Mouse (Mus musculus) hindbrain, postnatal 0 days (tissue): ENCODE measurements around the gene Eea1. TPM values are rescaled to one million over a fixed set of nuclear protein-coding genes. Genes with fewer than 3 reads are reported as not detected.
A peak's percentile ranks its signal among the peaks of the same experiment; 100 is the strongest.

Experiments
- ATAC-seq: fragments of 200-750 bp; cut with Nextera tagmentation; 2 replicates; pipeline ENCODE4 v1.8.0; 2017; ENCODE audit warnings: mild to moderate bottlenecking, moderate TSS enrichment, moderate library complexity
- DNase-seq: peaks from one replicate; pipeline ENCODE4 v3.0.0-alpha.2; 2015; ENCODE audit warnings: low spot score
- H3K27ac ChIP-seq: fragments of 300-500 bp; sonication (generic); 2 replicates; pipeline ENCODE4 v1.5.1; 2014; ENCODE audit warnings: mild to moderate bottlenecking
- H3K27me3 ChIP-seq: fragments of 300-500 bp; sonication (generic); 2 replicates; pipeline ENCODE4 v1.6.1; 2014; ENCODE audit warnings: low read length, mixed read lengths; ENCODE audit not compliant: insufficient read depth
- H3K36me3 ChIP-seq: fragments of 300-500 bp; sonication (generic); 2 replicates; pipeline ENCODE4 v1.6.1; 2014; ENCODE audit warnings: low read length, mixed read lengths; ENCODE audit not compliant: insufficient read depth
- H3K4me1 ChIP-seq: fragments of 300-500 bp; sonication (generic); 2 replicates; pipeline ENCODE4 v1.6.1; 2014; ENCODE audit warnings: antibody characterized with exemption, low read length, mixed read lengths; ENCODE audit not compliant: insufficient read depth
- H3K4me2 ChIP-seq: fragments of 300-500 bp; sonication (generic); 2 replicates; pipeline ENCODE4 v1.6.1; 2014; ENCODE audit warnings: low read depth, mild to moderate bottlenecking, low read length, moderate library complexity, mixed read lengths
- H3K4me3 ChIP-seq: fragments of 300-500 bp; sonication (generic); 2 replicates; pipeline ENCODE4 v1.5.1; 2014; ENCODE audit warnings: low read length
- H3K9ac ChIP-seq: fragments of 300-500 bp; sonication (generic); replicated peaks from 2 replicates; pipeline ENCODE4 v1.6.1; 2014; ENCODE audit warnings: mild to moderate bottlenecking, low read length, moderate library complexity, mixed read lengths
- H3K9me3 ChIP-seq: fragments of 300-500 bp; sonication (generic); 2 replicates; pipeline ENCODE4 v1.6.1; 2016; ENCODE audit warnings: low read length, mixed read lengths
- CTCF ChIP-seq: IDR thresholded peaks from 2 replicates; pipeline ENCODE4 v1.5.1; 2016; ENCODE audit warnings: antibody characterized with exemption, control low read depth, low read depth
- WGBS: fragments of 180-500 bp; shearing (Covaris S2); extraction: QIAGEN DNeasy Blood & Tissue Kit; methylation state at CpG from one replicate; pipeline ENCODE4 v1.1.7; 2014; 5-methylcytosine and 5-hydroxymethylcytosine counted together
- polyA plus RNA-seq: library from polyadenylated mRNA; unstranded; fragments of >200 nt; fragmentation: Nextera tagmentation; extraction: Ambion mirVana; gene quantifications from 2 replicates; pipeline ENCODE4 v1.2.1, GENCODE M21; 2015
- total RNA-seq: library from RNA; depleted of rRNA; stranded (reverse); fragments of >200 nt; gene quantifications from 2 replicates; pipeline ENCODE4 v1.2.3, GENCODE M21; 2014

Gene Eea1
- total and polyA plus RNA-seq, 2 experiments from 2014 or later, result 12.3 to 27.5 TPM

DNA sequence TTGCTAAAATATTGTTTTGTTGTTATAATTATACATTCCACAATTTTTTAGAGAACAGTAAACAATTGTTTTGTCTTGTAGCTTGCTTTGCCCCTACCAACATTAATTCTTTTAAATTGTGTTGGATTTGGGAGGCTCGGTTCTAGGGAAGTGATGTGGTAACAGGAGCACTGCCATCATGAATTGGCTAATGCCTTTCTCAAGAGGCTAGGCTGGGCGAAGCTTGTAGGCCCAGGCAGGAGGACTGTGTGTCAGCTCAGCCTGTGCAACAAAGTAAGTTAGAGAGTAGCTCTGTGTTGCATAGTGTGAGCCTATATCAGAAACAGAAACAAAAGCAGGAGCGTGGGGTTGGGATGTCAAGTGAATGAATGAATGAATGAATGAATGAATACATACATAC is 9.0 kb downstream of the Eea1 start:
- 94% methylated on average over 3 of the region's 3 CpGs for WGBS

DNA sequence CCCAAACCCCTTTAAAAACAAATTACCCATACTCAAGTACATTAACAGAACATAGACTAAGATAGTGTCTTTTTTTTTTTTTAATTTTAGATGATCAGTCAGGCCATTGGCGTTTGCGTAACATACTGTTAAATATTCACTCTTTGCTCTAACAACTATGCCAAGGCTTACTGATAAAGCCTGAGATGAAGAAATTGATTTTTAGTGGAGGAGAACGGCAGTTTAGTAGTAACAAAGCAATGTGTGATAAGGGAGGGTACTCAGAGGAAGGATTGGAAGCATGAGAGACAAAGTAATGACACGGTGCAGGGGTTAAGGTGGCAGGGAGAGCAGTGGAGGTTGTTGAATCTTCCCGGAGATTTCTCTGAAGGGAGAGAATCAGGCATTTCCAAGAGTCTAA is 9.7 kb downstream of the Eea1 start:
- no peak for TF ChIP-seq CTCF
- WGBS, result 95% methylated on average over 5 of the region's 5 CpGs
- Histone ChIP-seq H3K27ac (no peak overlapping the region), H3K9ac (no peak overlapping the region), H3K4me3 (no peak overlapping the region), H3K9me3 (no peaks in the 10 kb centered on the region), H3K4me1 (no peaks in the 10 kb centered on the region), H3K4me2 (no peak overlapping the region), H3K27me3 (no peaks in the 10 kb centered on the region), H3K36me3 (no peaks in the 10 kb centered on the region)
- DNase-seq (no peak), ATAC-seq (no peak)

More for the DNA sequence above, 9.0 kb downstream of the Eea1 start:
- H3K27ac ChIP-seq, result no peak overlapping the region
- no peak overlapping the region for H3K4me3 ChIP-seq
- no peak overlapping the region for H3K4me2 ChIP-seq
- no peaks in the 10 kb centered on the region for H3K9me3 ChIP-seq
- ATAC-seq (no peak), DNase-seq (no peak)
- H3K27me3 ChIP-seq, result no peaks in the 10 kb centered on the region
- no peaks in the 10 kb centered on the region for H3K36me3 ChIP-seq
- H3K4me1 ChIP-seq, result no peaks in the 10 kb centered on the region
- H3K9ac ChIP-seq, result no peak overlapping the region
- no peak for TF ChIP-seq CTCF

DNA sequence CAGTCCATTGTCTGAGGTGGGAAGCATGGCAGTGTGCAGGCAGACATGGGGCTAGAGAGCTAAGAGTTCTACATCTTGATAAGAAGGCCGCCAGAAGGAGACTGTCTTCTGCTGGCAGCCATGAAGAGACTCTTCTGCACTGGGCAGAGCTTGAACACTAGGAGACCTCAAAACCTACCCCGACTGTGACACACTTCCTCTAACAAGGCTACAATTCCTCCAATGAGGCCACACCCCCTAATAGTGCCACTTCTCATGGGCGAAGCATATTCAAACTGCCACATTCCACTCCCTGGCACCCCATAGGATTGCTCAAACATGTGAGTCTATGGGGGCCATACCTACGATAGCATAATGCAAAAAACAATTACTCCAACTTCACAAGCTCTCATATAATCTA is 10.3 kb downstream of the Eea1 start:
- 87% methylated on average over 4 of the region's 4 CpGs for WGBS

DNA sequence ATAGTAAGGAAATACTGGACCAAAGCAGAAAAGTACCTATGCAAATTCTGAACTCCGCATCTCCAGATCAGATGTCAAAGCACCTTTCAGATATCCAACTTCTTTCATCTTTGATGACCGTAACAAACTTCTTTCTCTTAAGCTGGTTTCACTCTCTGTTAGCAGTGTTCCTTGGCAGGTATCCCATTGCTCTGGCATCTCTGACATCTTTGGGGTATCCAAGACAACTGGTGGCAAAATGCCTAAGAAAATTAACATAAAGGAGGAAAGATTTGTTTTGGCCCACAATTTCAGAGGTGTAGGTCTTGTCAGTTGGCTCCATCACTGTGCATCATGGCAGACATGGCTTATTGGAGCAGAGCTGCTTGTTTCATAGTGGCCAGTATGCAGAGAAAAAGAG is 10.9 kb downstream of the Eea1 start:
- H3K4me1 ChIP-seq, result no peaks in the 10 kb centered on the region
- no peak overlapping the region for H3K4me3 ChIP-seq
- H3K9ac ChIP-seq, result no peak overlapping the region
- H3K27me3 ChIP-seq, result no peaks in the 10 kb centered on the region
- H3K9me3 ChIP-seq, result no peaks in the 10 kb centered on the region
- no peaks in the 10 kb centered on the region for H3K36me3 ChIP-seq
- no peak for TF ChIP-seq CTCF
- WGBS, result 51% methylated on average over 2 of the region's 2 CpGs
- DNase-seq (peak; percentile 58), ATAC-seq (no peak)
- no peak overlapping the region for H3K4me2 ChIP-seq
- no peak overlapping the region for H3K27ac ChIP-seq

More for the DNA sequence above, 10.3 kb downstream of the Eea1 start:
- Histone ChIP-seq H3K4me2 (no peak overlapping the region), H3K36me3 (no peaks in the 10 kb centered on the region), H3K4me1 (no peaks in the 10 kb centered on the region), H3K9ac (no peak overlapping the region), H3K27me3 (no peaks in the 10 kb centered on the region), H3K9me3 (no peaks in the 10 kb centered on the region), H3K4me3 (no peak overlapping the region), H3K27ac (no peak overlapping the region)
- TF ChIP-seq CTCF, result no peak
- ATAC-seq, result no peak
- no peak for DNase-seq

DNA sequence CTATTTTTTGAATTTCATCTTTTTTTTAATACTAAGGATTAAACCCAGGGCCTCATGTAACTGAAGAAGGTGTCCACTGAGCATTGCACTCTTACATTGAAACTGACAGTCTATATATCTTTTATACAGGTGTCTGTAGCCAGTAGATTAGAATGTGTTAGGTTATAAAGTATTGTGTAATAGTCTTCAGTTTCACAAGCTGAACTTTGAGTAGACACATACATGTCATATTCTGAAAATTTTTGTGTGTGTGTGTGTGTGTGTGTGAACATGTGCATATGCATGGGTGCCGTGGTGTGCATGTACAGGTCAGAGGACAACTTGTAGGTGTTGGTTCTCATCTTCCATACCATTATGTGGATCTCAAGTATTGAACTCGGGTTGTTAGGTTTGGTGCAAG is 16.2 kb downstream of the Eea1 start:
- WGBS, result 95% methylated on average over 2 of the region's 2 CpGs
- Histone ChIP-seq H3K27me3 (no peaks in the 10 kb centered on the region), H3K4me2 (no peak overlapping the region), H3K36me3 (no peaks in the 10 kb centered on the region), H3K9me3 (no peaks in the 10 kb centered on the region), H3K4me1 (no peaks in the 10 kb centered on the region), H3K9ac (no peak overlapping the region), H3K27ac (no peak overlapping the region), H3K4me3 (no peak overlapping the region)
- DNase-seq, result no peak
- no peak for TF ChIP-seq CTCF
- ATAC-seq, result no peak

DNA sequence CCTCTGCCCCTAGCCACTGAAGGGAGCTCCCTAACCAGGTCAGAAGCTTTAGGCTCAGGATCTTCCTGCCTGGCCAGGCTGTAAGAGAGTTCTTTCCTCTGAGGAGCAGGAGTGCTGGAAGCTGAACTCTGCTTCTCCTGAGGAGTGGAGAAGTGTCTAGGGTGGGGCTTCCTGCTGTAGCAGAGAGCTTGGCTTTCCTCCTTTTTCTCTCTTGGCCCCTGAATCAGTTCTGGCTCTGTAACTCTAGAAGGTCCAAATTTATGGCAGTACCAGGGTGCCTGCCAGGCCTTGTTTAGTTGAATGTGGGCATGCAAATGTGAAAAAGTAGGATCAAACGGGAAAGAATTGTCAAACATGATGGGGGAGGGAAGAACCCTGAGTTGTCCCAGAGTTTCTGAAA is 17.1 kb downstream of the Eea1 start:
- WGBS, result 49% methylated on average over 1 of the region's 1 CpGs
- H3K9ac ChIP-seq, result no peak overlapping the region
- H3K27ac ChIP-seq, result no peak overlapping the region
- no peaks in the 10 kb centered on the region for H3K36me3 ChIP-seq
- no peaks in the 10 kb centered on the region for H3K4me1 ChIP-seq
- ATAC-seq, result no peak
- no peak for TF ChIP-seq CTCF
- H3K9me3 ChIP-seq, result no peaks in the 10 kb centered on the region
- DNase-seq, result no peak
- no peak overlapping the region for H3K4me3 ChIP-seq
- H3K27me3 ChIP-seq, result no peaks in the 10 kb centered on the region
- no peak overlapping the region for H3K4me2 ChIP-seq

DNA sequence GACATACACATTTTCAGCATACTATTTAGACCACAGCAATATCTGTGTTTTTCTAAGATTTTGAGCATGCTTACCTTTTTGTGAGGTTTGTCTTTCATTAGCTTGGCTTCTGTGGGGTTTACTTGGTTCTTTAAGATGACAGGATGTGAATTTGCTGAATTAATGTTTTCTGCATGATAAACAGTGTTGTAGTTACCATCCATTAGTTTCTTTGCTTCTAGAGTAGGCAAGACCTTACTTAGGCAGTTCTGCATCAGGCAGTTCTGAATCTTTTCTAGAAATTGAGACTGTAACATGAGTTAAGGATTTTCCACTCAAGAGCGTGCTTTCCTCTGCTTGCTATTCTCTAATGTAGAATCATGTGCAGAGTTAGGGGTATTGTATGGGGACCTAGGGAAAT is 24.2 kb downstream of the Eea1 start:
- H3K4me2 ChIP-seq, result no peak overlapping the region
- TF ChIP-seq CTCF, result no peak
- H3K9me3 ChIP-seq, result no peaks in the 10 kb centered on the region
- ATAC-seq, result no peak
- no peaks in the 10 kb centered on the region for H3K36me3 ChIP-seq
- H3K27ac ChIP-seq, result no peak overlapping the region
- 76% methylated on average over 1 of the region's 1 CpGs for WGBS
- no peaks in the 10 kb centered on the region for H3K27me3 ChIP-seq
- H3K4me3 ChIP-seq, result no peak overlapping the region
- DNase-seq, result no peak
- H3K4me1 ChIP-seq, result no peaks in the 10 kb centered on the region
- H3K9ac ChIP-seq, result no peak overlapping the region
